Mouse (Mus musculus) left cerebral cortex, postnatal 36 days (tissue): ENCODE measurements around the gene Shank2. TPM values are rescaled to one million over a fixed set of nuclear protein-coding genes. Genes with fewer than 3 reads are reported as not detected.

Source experiments
- DNase-seq, 2 experiments: peaks; one replicate each; pipeline ENCODE4 v3.0.0; 2021 to 2022; ENCODE audit warnings: low spot score in 2 of 2, mixed read lengths in 1 of 2
- intact Hi-C: fragments of 180-260 bp; cut with DNase I; formaldehyde crosslinking; loops from one replicate; pipeline ENCODE4 v1.15.1; 2025
- total RNA-seq, 2 experiments: library from RNA; stranded (reverse); gene quantifications; 2 replicates each; pipeline ENCODE4 v1.2.3; 2021

Gene Shank2
- total RNA-seq = 100 to 1,000 TPM; 133 to 174 TPM

- intact Hi-C loops = no loop called here
Observed at GRCm38 (mm10) chr7:144001628-144002027, at the start of gene Shank2. Gene Shank2, plus strand, starts transcription at chr7:144001928.

GRCm38 (mm10) chr7:143952130-143952529 lies 49.6 kb upstream of the Shank2 start:
- intact Hi-C loops = no loop called here
- DNase-seq = no peak

More at GRCm38 (mm10) chr7:144001628-144002027, at the start of gene Shank2:
- DNase-seq = no peak

GRCm38 (mm10) chr7:143956575-143957295 lies 45.0 kb upstream of the Shank2 start:
- DNase-seq = no peak

GRCm38 (mm10) chr7:143958030-143958565 lies 43.6 kb upstream of the Shank2 start:
- intact Hi-C loops = no loop called here
- DNase-seq = no peak

More at GRCm38 (mm10) chr7:143956575-143957295, 45.0 kb upstream of the Shank2 start:
- intact Hi-C loops = no loop called here

GRCm38 (mm10) chr7:143963813-143964212 lies 37.9 kb upstream of the Shank2 start:
- intact Hi-C loops = no loop called here
- DNase-seq = no peak

GRCm38 (mm10) chr7:143966621-143967020 lies 35.1 kb upstream of the Shank2 start:
- intact Hi-C loops = no loop called here
- no peak for DNase-seq

GRCm38 (mm10) chr7:143977491-143977830 lies 24.3 kb upstream of the Shank2 start:
- no peak for DNase-seq
- intact Hi-C loops = no loop called here

GRCm38 (mm10) chr7:143977831-143978682 lies 23.7 kb upstream of the Shank2 start:
- DNase-seq = no peak
- intact Hi-C loops = loop anchor here (2.0 kb wide), 1 partner anchor 93 kb away; no protein-coding TSS in a partner anchor

GRCm38 (mm10) chr7:143978741-143979371 lies 22.9 kb upstream of the Shank2 start:
- peak; percentile 32 to 47 for DNase-seq
- intact Hi-C loops = loop anchor here (2.0 kb wide), 1 partner anchor 92 kb away; no protein-coding TSS in a partner anchor

GRCm38 (mm10) chr7:143979986-143980385 lies 21.7 kb upstream of the Shank2 start:
- intact Hi-C loops = loop anchor here (2.0 kb wide), 1 partner anchor 91 kb away; no protein-coding TSS in a partner anchor
- no peak for DNase-seq

- intact Hi-C loops = no loop called here
- DNase-seq = no peak
Observed at GRCm38 (mm10) chr7:143986281-143986680, 15.4 kb upstream of the Shank2 start.

- intact Hi-C loops = no loop called here
- no peak for DNase-seq
Observed at GRCm38 (mm10) chr7:143991160-143991559, 10.6 kb upstream of the Shank2 start.

- no peak for DNase-seq
- intact Hi-C loops = no loop called here
Observed at GRCm38 (mm10) chr7:143999073-143999472, 2.7 kb upstream of the Shank2 start.

- intact Hi-C loops = no loop called here
- no peak for DNase-seq
Observed at GRCm38 (mm10) chr7:144003471-144003870, 1.7 kb downstream of the Shank2 start.

GRCm38 (mm10) chr7:144008079-144008478 lies 6.4 kb downstream of the Shank2 start:
- intact Hi-C loops = no loop called here
- DNase-seq = no peak

- no peak for DNase-seq
- intact Hi-C loops = no loop called here
Observed at GRCm38 (mm10) chr7:144008985-144009384, 7.3 kb downstream of the Shank2 start.

- no peak for DNase-seq
- intact Hi-C loops = no loop called here
Observed at GRCm38 (mm10) chr7:144014485-144014884, 12.8 kb downstream of the Shank2 start.

GRCm38 (mm10) chr7:144021801-144022200 lies 20.1 kb downstream of the Shank2 start:
- no peak for DNase-seq
- intact Hi-C loops = no loop called here

- no peak for DNase-seq
- intact Hi-C loops = no loop called here
Observed at GRCm38 (mm10) chr7:144022682-144023081, 21.0 kb downstream of the Shank2 start.

GRCm38 (mm10) chr7:144023561-144023960 lies 21.8 kb downstream of the Shank2 start:
- intact Hi-C loops = no loop called here
- no peak for DNase-seq
